Mouse (Mus musculus) lung, postnatal 4 days (tissue): ENCODE results near the gene Gm12117.

Experiments used
- DNase-seq, 2 experiments: peaks; one replicate each; pipeline ENCODE4 v3.0.0; 2021

The Gm12117 gene

DNA sequence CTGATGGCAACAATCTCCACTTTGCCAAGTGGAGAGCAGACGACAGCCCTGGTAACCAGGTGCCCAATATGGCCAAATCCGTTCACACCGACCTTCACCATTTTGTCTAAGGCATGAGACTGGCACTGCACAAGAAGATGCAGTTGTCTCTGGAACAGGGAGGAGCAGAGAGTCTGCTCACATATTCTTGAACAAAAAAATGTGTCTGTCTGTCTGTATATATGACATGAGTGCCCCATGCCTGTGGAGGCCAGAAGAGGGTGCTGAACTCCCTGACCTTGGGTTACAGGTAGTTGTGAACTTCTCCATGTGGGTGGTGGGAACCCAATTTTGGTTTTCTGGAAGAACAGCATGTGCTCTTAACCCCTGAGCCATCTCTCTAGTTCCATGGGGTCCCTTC lies at the start of gene Gm12117:
TSS of gene Gm12117 (minus strand) at position 101 of the 400 bp plus-strand sequence.
- no peak for DNase-seq

DNA sequence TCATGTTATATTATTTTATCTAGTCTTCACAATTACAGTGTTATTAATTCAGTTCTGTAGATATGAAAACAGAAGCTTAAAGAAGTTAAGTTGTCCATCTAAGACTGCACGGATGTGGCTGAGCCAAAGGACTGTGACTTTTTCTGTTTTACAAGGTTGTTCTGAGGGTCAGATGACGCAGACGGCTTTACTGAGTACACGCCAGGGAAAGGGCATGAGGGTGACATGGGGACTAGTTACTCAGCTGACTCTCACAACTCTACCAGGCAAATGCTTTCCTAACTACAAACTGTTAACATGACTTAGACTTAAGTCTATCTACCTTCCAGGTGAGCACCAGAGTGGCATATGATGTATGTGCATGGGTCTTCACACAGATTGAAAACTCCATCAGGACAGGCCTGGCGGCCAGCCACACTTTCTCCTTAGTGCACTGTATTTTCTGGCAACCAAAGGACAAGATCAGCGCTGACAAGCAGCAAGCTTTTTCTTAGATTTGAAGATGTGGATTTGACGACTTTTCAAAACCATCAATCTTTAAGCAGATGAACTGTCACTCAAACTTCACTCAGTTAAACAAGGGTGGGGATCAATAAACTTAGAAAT lies 42.6 kb upstream of the Gm12117 start:
- no peak for DNase-seq

DNA sequence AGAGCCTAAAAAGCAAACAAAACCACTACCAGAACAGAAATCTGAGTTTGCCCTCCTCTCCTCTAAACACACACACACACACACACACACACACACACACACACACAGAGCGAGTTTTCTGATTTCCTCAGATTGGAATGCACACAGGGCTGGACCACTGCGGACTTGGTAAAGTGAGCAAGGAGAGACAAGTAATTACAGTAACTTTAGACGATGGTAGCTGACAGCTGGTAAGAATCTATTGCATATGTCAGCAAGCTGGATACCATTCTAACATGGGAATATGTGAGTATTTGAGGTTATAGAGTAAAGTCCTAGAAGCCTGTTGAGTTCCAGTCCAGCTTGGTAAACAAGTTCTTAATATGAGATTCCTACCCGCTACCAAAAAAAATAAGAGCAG lies 33.0 kb upstream of the Gm12117 start:
- no peak for DNase-seq

DNA sequence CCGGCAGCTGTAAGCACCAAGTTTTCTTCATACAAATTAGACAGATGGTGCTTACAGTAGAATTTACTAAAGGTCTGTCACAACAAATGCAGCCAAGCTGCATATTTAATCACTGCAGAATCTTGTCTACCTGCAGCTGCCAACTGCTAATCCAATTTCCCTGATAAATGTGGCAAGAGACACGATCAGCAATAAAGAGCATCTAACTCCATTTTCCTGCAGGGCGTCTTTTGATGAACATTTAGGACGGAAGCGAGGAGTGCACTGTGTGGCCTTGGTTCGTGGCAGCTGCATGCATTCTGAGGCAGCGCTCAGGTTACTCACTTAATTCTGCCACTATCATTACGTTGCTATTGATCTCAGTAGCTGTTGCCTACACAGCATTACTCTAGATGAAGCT lies 24.3 kb upstream of the Gm12117 start:
- no peak for DNase-seq

DNA sequence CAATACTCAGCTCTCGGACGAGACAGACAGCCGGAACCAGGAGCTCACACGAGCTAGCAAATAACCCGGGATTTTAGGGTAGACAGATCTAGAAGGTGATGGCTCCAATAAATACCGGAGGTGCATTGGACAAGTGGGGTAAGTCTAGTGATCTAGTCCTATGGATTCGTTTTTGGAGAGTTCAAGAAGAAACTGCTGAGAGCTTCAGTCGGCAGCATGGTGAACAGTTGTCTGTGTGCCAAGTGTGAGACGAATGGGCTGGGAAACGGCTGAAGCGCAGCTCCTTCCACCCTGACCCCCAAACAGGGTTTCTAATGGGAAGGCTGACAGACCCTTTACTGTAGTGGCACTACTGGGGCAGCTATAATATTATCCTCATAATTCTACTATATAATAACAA lies 22.8 kb upstream of the Gm12117 start:
- no peak for DNase-seq

DNA sequence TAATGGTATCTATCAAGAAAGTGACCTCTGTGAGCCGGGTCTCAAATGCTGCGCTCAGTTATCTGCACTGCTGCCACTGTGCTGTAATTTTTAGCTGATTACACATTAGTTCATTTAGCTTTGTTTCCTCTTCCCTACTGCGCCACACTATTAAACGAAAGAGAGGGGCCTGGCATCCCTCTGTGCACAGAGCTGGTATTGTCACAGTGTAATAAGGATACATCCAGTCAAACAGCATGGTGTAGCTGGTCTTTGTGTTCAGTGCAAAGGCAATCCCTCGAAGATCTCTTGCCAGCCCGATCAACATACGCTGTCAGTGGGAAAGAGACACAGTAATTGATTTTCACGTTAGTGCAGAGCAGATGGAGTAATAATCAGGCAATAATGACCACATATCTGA lies 20.6 kb upstream of the Gm12117 start:
- DNase-seq = no peak

DNA sequence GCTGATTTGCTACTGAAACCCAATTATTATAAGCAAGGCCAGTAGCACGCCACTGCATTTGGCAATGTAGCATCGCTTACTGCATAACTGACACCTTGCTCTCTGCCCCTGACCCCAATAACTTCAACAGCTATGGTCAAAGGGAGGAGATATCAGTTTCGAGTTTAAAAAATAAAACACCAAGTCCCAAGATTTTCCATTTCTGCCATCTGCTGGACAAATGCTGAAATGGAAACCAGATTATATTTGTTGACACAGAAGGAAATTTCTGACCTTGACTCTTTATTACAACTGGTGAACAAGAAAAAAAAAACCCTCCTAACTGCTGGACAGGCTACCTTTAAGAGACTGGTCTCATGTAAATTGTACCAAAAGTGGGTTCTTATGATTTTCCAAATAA lies 18.9 kb upstream of the Gm12117 start:
- no peak for DNase-seq

DNA sequence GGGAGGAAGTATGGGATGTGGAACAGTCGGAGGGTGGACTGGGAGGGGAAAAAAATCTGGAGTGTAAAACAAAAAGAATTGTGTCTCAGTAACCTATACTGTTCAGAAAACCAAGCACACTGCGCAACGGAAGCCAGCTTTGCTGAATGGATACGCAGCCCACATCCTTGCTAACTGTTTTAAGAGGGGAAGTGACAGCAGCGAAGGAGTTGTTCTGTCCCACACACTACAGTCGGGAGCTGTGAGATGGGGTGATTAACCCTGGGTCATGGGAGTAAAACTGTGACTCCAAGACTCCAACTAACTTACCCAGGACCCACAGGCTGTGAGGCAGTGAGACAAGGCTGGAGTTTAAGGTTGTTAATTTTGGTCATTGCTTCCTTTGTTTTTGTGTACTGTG lies 17.5 kb upstream of the Gm12117 start:
- DNase-seq = no peak

DNA sequence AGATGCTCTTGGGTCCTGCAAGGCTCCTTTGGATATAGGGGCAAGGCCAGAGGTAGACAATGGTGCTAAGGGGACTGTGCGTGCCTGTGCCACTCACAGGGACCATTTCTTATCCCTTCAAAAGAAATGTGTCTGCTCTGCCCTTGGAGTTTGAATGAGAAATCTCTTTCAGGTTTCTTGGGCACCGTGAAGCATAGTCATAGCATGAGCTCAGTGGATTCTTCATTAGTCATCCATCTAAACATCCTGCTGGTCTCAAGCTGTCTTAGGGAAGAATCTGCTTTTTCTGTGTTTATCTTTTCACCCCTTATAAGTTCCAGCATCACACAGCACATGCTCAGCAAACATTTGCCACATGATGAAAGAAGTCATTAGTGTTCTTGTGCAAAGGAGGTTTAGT lies 2.0 kb upstream of the Gm12117 start:
- DNase-seq = no peak

DNA sequence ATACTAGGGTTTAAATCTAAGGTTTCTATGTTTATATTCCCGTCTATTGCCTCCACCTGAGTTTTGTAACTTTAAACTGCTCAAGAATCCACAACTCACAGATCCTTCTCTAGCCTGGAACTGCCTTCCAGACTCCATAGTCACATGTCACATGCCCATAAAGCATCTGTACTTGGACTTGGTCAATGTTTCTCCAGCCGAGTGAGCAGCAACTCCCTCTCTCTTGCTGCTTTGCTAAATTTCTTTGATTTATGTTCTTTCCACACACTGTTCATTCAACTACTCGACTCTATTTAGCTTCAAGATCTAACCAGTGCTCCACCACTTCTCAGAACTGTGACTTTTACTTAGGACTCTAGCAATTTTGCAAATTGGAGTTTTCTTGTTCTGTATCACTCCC lies 1.7 kb downstream of the Gm12117 start:
- DNase-seq = no peak

DNA sequence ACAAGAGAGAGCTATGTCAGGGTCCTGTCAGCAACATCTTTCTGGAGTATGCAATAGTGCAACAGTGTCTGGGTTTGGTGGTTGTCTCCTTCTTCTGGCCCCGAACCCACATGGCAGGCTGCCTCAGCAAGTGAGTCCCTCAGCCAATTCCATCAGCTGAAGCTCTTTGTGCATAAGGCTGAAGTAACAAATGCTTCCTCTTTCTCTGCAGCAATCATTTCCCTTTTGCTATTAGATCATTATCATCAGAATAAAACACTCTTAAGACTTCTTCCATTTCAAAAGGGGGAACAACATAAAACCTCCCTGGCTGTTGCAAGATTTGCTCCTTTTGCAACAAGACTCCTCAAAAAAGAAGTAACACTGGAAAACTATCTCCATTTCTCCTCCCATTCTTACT lies 2.2 kb downstream of the Gm12117 start:
- no peak for DNase-seq

DNA sequence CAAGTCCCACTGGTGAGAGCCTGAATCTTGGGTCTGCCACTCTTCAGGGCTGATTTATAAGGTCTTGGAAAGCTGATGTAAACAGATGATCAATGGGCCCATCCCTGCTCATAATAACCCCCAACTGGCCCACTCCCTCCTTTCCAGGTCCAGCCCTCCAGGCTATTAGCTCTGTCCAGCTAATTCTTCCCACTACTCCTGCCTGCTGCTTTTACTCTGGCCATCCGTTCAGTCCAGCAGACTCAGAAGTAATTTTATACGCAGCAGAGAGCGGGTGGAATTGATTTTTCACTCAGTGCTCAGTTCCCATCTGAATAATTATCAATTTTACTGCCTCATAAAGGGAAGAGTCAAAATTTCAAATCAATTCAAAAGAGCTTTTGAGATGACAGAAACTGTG lies 36.2 kb downstream of the Gm12117 start:
- DNase-seq = no peak

DNA sequence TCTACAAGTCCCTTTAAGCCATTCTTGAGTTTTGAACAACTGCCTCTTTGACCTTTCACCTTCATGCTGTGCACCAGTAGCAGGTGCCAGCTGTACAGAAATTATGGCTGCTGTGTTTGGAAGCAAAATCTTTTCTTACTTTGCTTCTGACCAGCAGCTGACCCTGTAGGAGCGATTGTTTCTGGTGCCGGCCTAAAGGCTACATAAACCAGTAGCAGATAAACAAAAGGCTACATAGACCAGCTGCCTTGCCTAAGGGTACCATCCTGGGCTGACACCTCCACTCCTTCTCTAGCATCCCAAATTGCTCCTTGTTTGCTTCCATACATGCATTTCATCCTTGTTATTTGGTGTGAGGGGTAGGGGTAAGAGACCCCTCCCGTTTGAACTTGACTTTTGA lies 42.4 kb downstream of the Gm12117 start:
- DNase-seq = no peak

DNA sequence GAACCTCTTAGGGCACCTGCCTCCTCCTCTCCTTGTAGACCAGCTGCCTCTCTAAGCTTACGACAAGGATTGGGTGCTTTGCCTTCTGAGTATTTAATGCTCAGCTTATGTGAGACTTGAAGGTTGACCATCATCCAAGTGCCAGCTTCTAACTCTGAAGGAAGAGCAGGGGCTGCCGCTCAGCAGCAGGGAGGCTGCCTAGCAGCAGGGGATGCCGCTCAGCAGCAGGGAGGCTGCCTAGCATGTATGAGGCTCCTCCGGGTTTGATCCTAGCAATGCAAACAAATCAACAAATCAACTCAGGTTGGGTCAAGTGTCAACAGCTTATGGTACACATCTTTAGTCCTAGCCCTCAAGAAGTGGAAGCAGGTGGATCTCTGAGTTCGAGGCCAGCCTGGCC lies 44.5 kb downstream of the Gm12117 start:
- DNase-seq = no peak

DNA sequence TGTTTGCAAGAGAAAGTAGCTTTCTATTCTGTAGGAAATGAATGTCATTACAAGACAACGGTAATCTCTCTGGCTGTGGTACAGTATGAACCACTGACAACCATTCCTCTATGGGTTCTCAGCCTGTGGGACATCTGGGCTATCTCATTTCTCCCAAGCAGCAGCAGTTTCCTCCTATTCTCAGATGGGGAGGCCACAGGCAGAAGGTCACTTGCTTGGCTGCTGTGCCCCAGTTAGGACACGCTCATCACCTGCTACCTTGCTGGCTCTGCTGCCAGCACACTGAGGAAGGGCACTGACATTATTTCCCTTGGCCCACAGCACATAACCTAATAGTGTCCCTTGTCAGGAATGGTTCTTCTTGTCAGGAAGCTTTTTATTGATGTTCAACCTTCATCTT lies 48.4 kb downstream of the Gm12117 start:
- no peak for DNase-seq

DNA sequence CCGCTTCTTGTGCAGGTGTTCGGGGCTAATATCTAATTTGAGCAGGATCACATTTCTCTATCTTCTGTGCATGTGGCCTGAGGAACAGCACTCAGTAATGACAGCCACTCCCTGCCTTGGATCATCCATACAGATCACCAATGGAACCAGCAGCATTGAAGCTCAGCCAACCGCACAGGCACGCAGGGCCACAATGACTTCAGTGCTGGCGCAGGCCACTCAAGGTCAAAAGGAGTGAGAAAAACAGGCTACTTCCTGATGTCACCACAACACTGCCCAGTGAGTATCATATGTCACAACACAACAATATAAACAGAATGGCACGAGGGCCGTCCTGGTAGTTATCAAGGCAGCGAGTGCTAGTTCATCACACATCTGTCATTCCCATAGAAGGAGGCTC lies 50.0 kb downstream of the Gm12117 start:
- DNase-seq = no peak
